Mouse (Mus musculus) liver, embryonic 16.5 days (tissue): ENCODE measurements around the gene Sf3a1. TPM values are rescaled to one million over a fixed set of nuclear protein-coding genes. Genes with fewer than 3 reads are reported as not detected.
"Not testable (repeated sequence)": the region's sequence is repeated elsewhere in the genome, so short reads cannot be mapped to it uniquely, and the experiment has no call there.

Source experiments
- ATAC-seq: fragments of 200-750 bp; cut with Nextera tagmentation; 2 replicates; pipeline ENCODE4 v1.8.0; 2017; ENCODE audit warnings: low read depth, mild to moderate bottlenecking, moderate number of reproducible peaks, moderate library complexity
- H3K27ac ChIP-seq: fragments of 300-500 bp; sonication (generic); 2 replicates; pipeline ENCODE4 v1.5.1; 2014; ENCODE audit warnings: mild to moderate bottlenecking, low read length
- H3K27me3 ChIP-seq: fragments of 300-500 bp; sonication (generic); 2 replicates; pipeline ENCODE4 v1.6.1; 2014; ENCODE audit warnings: low read depth, low read length, mixed read lengths; ENCODE audit not compliant: control insufficient read depth, insufficient read depth
- H3K36me3 ChIP-seq: fragments of 300-500 bp; sonication (generic); 2 replicates; pipeline ENCODE4 v1.6.1; 2014; ENCODE audit warnings: mild to moderate bottlenecking; ENCODE audit not compliant: control insufficient read depth, insufficient read depth
- H3K4me1 ChIP-seq: fragments of 300-500 bp; sonication (generic); 2 replicates; pipeline ENCODE4 v1.6.1; 2014; ENCODE audit warnings: low read depth, low read length, mixed read lengths; ENCODE audit not compliant: control insufficient read depth
- H3K4me2 ChIP-seq: fragments of 300-500 bp; sonication (generic); 2 replicates; pipeline ENCODE4 v1.6.1; 2014; ENCODE audit warnings: low read depth, low read length, mixed read lengths
- H3K4me3 ChIP-seq: fragments of 300-500 bp; sonication (generic); 2 replicates; pipeline ENCODE4 v1.5.1; 2014; ENCODE audit warnings: low read depth, mild to moderate bottlenecking, low read length
- H3K9ac ChIP-seq: fragments of 300-500 bp; sonication (generic); 2 replicates; pipeline ENCODE4 v1.6.1; 2014; ENCODE audit warnings: low read depth, low read length
- H3K9me3 ChIP-seq: fragments of 300-500 bp; sonication (generic); replicated peaks from 2 replicates; pipeline ENCODE4 v1.6.1; 2016; ENCODE audit warnings: low read length; ENCODE audit not compliant: control insufficient read depth
- WGBS: fragments of 180-500 bp; shearing (Covaris S2); extraction: QIAGEN DNeasy Blood & Tissue Kit; methylation state at CpG from one replicate; pipeline ENCODE4 v1.1.7; 2014; ENCODE audit not compliant: insufficient replicate concordance; 5-methylcytosine and 5-hydroxymethylcytosine counted together
- polyA plus RNA-seq: library from polyadenylated mRNA; unstranded; fragments of >200 nt; fragmentation: Nextera tagmentation; extraction: Ambion mirVana; gene quantifications from 2 replicates; pipeline ENCODE4 v1.2.1, GENCODE M21; 2015

Gene Sf3a1
- polyA plus RNA-seq, 1 experiment from 2014 or later: 18.2 TPM

GRCm38 (mm10) chr11:4128461-4128860, 31.7 kb upstream of the Sf3a1 start:
- not testable (repeated sequence) for H3K9ac ChIP-seq, H3K27me3 ChIP-seq, H3K4me1 ChIP-seq, H3K27ac ChIP-seq, H3K9me3 ChIP-seq, H3K36me3 ChIP-seq, H3K4me2 ChIP-seq, H3K4me3 ChIP-seq
- peak; percentile 72 for ATAC-seq
- WGBS: 37% methylated on average over 4 of the region's 4 CpGs

GRCm38 (mm10) chr11:4133450-4133849, 26.7 kb upstream of the Sf3a1 start:
- no peak overlapping the region for H3K4me2 ChIP-seq
- H3K27ac ChIP-seq: no peak overlapping the region
- no peaks in the 10 kb centered on the region for H3K27me3 ChIP-seq
- H3K4me3 ChIP-seq: no peak overlapping the region
- 48% methylated on average over 3 of the region's 3 CpGs for WGBS
- no peak overlapping the region for H3K9ac ChIP-seq
- no peaks in the 10 kb centered on the region for H3K36me3 ChIP-seq
- H3K4me1 ChIP-seq: peaks cover 11% of the 10 kb centered on the region
- H3K9me3 ChIP-seq: no peaks in the 10 kb centered on the region
- ATAC-seq: no peak

- Histone ChIP-seq H3K36me3 (no peaks in the 10 kb centered on the region), H3K4me1 (peaks cover 11% of the 10 kb centered on the region), H3K9me3 (no peaks in the 10 kb centered on the region), H3K27ac (no peak overlapping the region), H3K27me3 (no peaks in the 10 kb centered on the region), H3K4me3 (peak overlapping the region; percentile 89), H3K4me2 (peak overlapping the region; percentile 92), H3K9ac (no peak overlapping the region)
- ATAC-seq: no peak
- 46% methylated on average over 6 of the region's 6 CpGs for WGBS
These were observed 25.8 kb upstream of the Sf3a1 start for GRCm38 (mm10) chr11:4134400-4134799.

GRCm38 (mm10) chr11:4134986-4135935, 24.9 kb upstream of the Sf3a1 start, which contains the start of gene Rnf215:
Rnf215 (plus strand) TSS chr11:4135202.
- H3K4me2 ChIP-seq: peak within 1 kb of the TSS; percentile 92
- ATAC-seq: peak; percentile 96
- 3% methylated on average over 65 of the region's 66 CpGs for WGBS
- peaks cover 11% of the 10 kb centered on the region for H3K4me1 ChIP-seq
- H3K9me3 ChIP-seq: no peaks in the 10 kb centered on the region
- no peaks in the 10 kb centered on the region for H3K27me3 ChIP-seq
- H3K9ac ChIP-seq: peak within 1 kb of the TSS; percentile 92
- H3K36me3 ChIP-seq: no peaks in the 10 kb centered on the region
- H3K4me3 ChIP-seq: peak within 1 kb of the TSS; percentile 89
- H3K27ac ChIP-seq: peak within 1 kb of the TSS; percentile 82

- Histone ChIP-seq H3K27me3 (no peaks in the 10 kb centered on the region), H3K9me3 (no peaks in the 10 kb centered on the region), H3K36me3 (0 out of 2 replicates have a peak, but pooled peaks cover 2% of the 10 kb centered on the region), H3K4me3 (no peak overlapping the region), H3K4me1 (peaks cover 11% of the 10 kb centered on the region), H3K4me2 (no peak overlapping the region), H3K27ac (no peak overlapping the region), H3K9ac (no peak overlapping the region)
- ATAC-seq: no peak
- 67% methylated on average over 2 of the region's 2 CpGs for WGBS
These were observed 21.2 kb upstream of the Sf3a1 start for GRCm38 (mm10) chr11:4138964-4139363.

GRCm38 (mm10) chr11:4141505-4141904, 18.6 kb upstream of the Sf3a1 start:
- H3K27ac ChIP-seq: no peak overlapping the region
- no peaks in the 10 kb centered on the region for H3K4me1 ChIP-seq
- ATAC-seq: no peak
- 0 out of 2 replicates have a peak, but pooled peaks cover 2% of the 10 kb centered on the region for H3K36me3 ChIP-seq
- no peak overlapping the region for H3K9ac ChIP-seq
- no peaks in the 10 kb centered on the region for H3K9me3 ChIP-seq
- H3K4me3 ChIP-seq: no peak overlapping the region
- H3K4me2 ChIP-seq: no peak overlapping the region
- no peaks in the 10 kb centered on the region for H3K27me3 ChIP-seq

- 69% methylated on average over 4 of the region's 4 CpGs for WGBS
- H3K27me3 ChIP-seq: no peaks in the 10 kb centered on the region
- no peaks in the 10 kb centered on the region for H3K9me3 ChIP-seq
- no peak overlapping the region for H3K4me2 ChIP-seq
- ATAC-seq: no peak
- H3K4me3 ChIP-seq: no peak overlapping the region
- no peaks in the 10 kb centered on the region for H3K4me1 ChIP-seq
- H3K9ac ChIP-seq: no peak overlapping the region
- H3K36me3 ChIP-seq: 0 out of 2 replicates have a peak, but pooled peaks cover 2% of the 10 kb centered on the region
- no peak overlapping the region for H3K27ac ChIP-seq
These were observed 17.8 kb upstream of the Sf3a1 start for GRCm38 (mm10) chr11:4142352-4142751.

- Histone ChIP-seq H3K27me3 (no peaks in the 10 kb centered on the region), H3K4me2 (no peak overlapping the region), H3K27ac (no peak overlapping the region), H3K4me1 (no peaks in the 10 kb centered on the region), H3K9me3 (no peaks in the 10 kb centered on the region), H3K36me3 (0 out of 2 replicates have a peak, but pooled peaks cover 2% of the 10 kb centered on the region), H3K9ac (no peak overlapping the region), H3K4me3 (no peak overlapping the region)
- ATAC-seq: no peak
- WGBS: 80% methylated on average over 21 of the region's 21 CpGs
These were observed 16.7 kb upstream of the Sf3a1 start for GRCm38 (mm10) chr11:4143281-4144062.

GRCm38 (mm10) chr11:4146381-4146780, 13.8 kb upstream of the Sf3a1 start:
- ATAC-seq: no peak
- H3K4me2 ChIP-seq: no peak overlapping the region
- H3K9me3 ChIP-seq: no peaks in the 10 kb centered on the region
- H3K9ac ChIP-seq: no peak overlapping the region
- H3K4me3 ChIP-seq: no peak overlapping the region
- H3K4me1 ChIP-seq: no peaks in the 10 kb centered on the region
- H3K36me3 ChIP-seq: no peaks in the 10 kb centered on the region
- H3K27me3 ChIP-seq: no peaks in the 10 kb centered on the region
- no peak overlapping the region for H3K27ac ChIP-seq
- WGBS: 65% methylated on average over 6 of the region's 6 CpGs
